Mouse (Mus musculus) spleen, adult 2 months (tissue): ENCODE measurements around the gene Skil. TPM values are rescaled to one million over a fixed set of nuclear protein-coding genes. Genes with fewer than 3 reads are reported as not detected.

Experiments used
- DNase-seq, 2 experiments: peaks; one replicate each; pipeline versions ENCODE4 v3.0.0 to v3.0.0-alpha.2; 2012 to 2021; ENCODE audit warnings: low spot score in 2 of 2, low read depth in 1 of 2
- H3K27ac ChIP-seq: fragments of 200-500 bp; 2 replicates; pipeline ENCODE4 v1.5.1; 2012; ENCODE audit warnings: low read length, inconsistent platforms; ENCODE audit not compliant: insufficient read depth
- H3K27me3 ChIP-seq: fragments of 200-500 bp; 2 replicates; pipeline ENCODE4 v1.6.1; 2012; ENCODE audit warnings: mild to moderate bottlenecking, moderate library complexity, low read length, inconsistent platforms; ENCODE audit not compliant: control insufficient read depth, insufficient read depth
- H3K36me3 ChIP-seq: fragments of 200-500 bp; 2 replicates; pipeline ENCODE4 v1.6.1; 2012; ENCODE audit warnings: mild to moderate bottlenecking, low read length, inconsistent platforms; ENCODE audit not compliant: control insufficient read depth, insufficient read depth
- H3K4me1 ChIP-seq: fragments of 200-500 bp; 2 replicates; pipeline ENCODE4 v1.6.1; 2011; ENCODE audit warnings: inconsistent platforms; ENCODE audit not compliant: control insufficient read depth, insufficient read depth, insufficient read length
- H3K4me3 ChIP-seq: fragments of 200-500 bp; 2 replicates; pipeline ENCODE4 v1.5.1; 2011; ENCODE audit warnings: mild to moderate bottlenecking, inconsistent platforms; ENCODE audit not compliant: insufficient read depth, insufficient read length; ENCODE audit errors: extremely low read depth
- CTCF ChIP-seq: fragments of 200-500 bp; IDR thresholded peaks from 2 replicates; pipeline ENCODE4 v1.5.1; 2011; ENCODE audit warnings: mild to moderate bottlenecking, inconsistent platforms; ENCODE audit not compliant: insufficient read depth, insufficient read length, insufficient replicate concordance; ENCODE audit errors: extremely low read depth
- POLR2A ChIP-seq: fragments of 200-500 bp; IDR thresholded peaks from 2 replicates; pipeline ENCODE4 v1.6.1; 2011; ENCODE audit warnings: low read depth, low read length, inconsistent platforms
- WGBS: fragments of 180-500 bp; shearing (Covaris S2); methylation state at CpG from one replicate; pipeline ENCODE4 v1.1.7; 2018; 5-methylcytosine and 5-hydroxymethylcytosine counted together
- polyA plus RNA-seq: library from polyadenylated mRNA; depleted of rRNA; stranded (reverse); fragments of >200 nt; gene quantifications from 2 replicates; pipeline ENCODE4 v1.2.3, GENCODE M21; 2012

Gene Skil
- polyA plus RNA-seq, 1 experiment: 4.7 TPM

GRCm38 (mm10) chr3:31068482-31068881, 26.4 kb upstream of the Skil start:
- H3K27me3 ChIP-seq: no peaks in the 10 kb centered on the region
- no peak for TF ChIP-seq POLR2A
- TF ChIP-seq CTCF: no peak
- no peak for DNase-seq
- H3K4me3 ChIP-seq: no peak overlapping the region
- H3K36me3 ChIP-seq: no peaks in the 10 kb centered on the region
- no peaks in the 10 kb centered on the region for H3K4me1 ChIP-seq
- no peak overlapping the region for H3K27ac ChIP-seq
- 80% methylated on average over 7 of the region's 7 CpGs for WGBS

DNA sequence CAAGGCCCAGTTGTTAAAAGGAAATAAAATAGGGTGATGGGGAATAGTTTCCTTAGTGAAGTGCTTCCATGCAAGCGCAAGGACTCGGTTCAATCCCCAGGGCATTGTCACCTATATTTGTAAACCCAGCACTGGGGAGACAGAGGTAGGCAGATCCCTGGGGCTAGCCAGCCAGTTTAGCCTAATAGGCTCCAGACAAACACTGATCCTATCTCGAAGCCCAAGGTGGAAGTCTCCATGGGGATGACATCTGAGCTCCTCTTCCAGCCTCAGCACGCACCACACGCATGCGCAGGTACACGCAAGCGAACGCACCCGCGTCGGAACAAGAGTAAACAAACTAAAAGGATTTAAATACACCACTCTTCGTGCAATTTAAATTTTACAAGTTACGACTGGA, 23.1 kb upstream of the Skil start:
- no peak for TF ChIP-seq CTCF
- no peak for TF ChIP-seq POLR2A
- no peak overlapping the region for H3K4me3 ChIP-seq
- DNase-seq: no peak
- no peak overlapping the region for H3K27ac ChIP-seq
- 86% methylated on average over 14 of the region's 14 CpGs for WGBS
- no peaks in the 10 kb centered on the region for H3K36me3 ChIP-seq
- H3K27me3 ChIP-seq: no peaks in the 10 kb centered on the region
- no peaks in the 10 kb centered on the region for H3K4me1 ChIP-seq

DNA sequence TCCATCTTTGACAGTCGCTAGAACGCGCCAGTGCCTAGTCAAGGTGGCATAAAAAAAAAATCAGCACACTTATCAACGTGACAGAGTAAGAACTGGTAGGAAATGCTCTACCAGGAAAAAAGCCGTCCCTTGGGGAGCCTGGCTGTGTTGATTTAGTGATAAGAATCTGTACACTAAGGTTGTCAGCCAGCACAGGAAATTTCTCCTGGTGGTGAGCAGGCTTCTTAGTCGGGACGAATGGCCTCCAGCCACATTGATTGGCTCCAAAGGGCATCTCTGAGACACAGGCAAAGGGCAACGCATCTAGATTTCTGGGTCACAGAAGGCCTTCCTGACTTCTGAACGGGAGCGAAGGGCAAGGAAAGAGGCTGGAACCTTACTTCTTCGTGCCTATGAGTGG, 19.1 kb upstream of the Skil start:
- WGBS: 67% methylated on average over 11 of the region's 11 CpGs
- no peaks in the 10 kb centered on the region for H3K27me3 ChIP-seq
- H3K27ac ChIP-seq: no peak overlapping the region
- DNase-seq: no peak
- no peaks in the 10 kb centered on the region for H3K4me1 ChIP-seq
- TF ChIP-seq POLR2A (no peak), CTCF (no peak)
- H3K36me3 ChIP-seq: no peaks in the 10 kb centered on the region
- H3K4me3 ChIP-seq: no peak overlapping the region

DNA sequence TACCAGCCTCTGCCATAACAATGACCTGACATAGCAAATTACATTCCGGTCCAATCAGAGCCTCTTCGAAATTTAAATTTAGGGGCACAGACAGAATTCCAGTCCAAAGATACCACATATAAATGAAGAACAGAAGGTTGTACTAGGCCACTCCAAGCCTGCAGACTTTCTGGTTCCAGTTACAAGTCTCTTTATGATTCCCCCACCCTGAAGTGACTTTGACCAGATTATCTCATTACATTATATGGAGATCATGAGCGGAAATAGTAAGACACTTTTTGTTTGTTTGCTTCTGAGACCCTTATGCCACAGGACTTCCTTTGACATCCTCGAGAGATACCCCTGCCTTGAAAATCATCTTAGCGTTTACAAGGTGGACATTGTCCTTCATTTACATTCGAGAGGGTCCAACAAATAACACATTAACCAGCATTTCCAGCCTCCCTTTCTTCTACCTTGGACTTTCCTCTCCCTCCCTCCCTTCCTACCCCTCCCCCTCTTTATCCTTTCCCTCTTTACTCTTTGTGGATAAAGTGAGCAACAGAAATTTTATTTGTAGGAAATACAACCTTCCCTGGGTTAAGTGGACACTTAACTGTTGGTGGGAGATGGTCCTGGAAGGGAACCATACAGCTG, 17.7 kb upstream of the Skil start:
- Histone ChIP-seq H3K4me3 (no peak overlapping the region), H3K27ac (no peak overlapping the region), H3K27me3 (no peaks in the 10 kb centered on the region), H3K4me1 (peaks cover under 1% of the 10 kb centered on the region; the same call in 1 of the 2 replicates), H3K36me3 (no peaks in the 10 kb centered on the region)
- 88% methylated on average over 6 of the region's 6 CpGs for WGBS
- DNase-seq: no peak
- TF ChIP-seq CTCF (no peak), POLR2A (no peak)

- Histone ChIP-seq H3K36me3 (no peaks in the 10 kb centered on the region), H3K27ac (no peak overlapping the region), H3K4me3 (no peak overlapping the region), H3K4me1 (peaks cover 15% of the 10 kb centered on the region), H3K27me3 (no peaks in the 10 kb centered on the region)
- 86% methylated on average over 10 of the region's 10 CpGs for WGBS
- TF ChIP-seq CTCF (no peak), POLR2A (no peak)
- no peak for DNase-seq
Observed at GRCm38 (mm10) chr3:31079450-31079849, 15.4 kb upstream of the Skil start.

- no peak for DNase-seq
- Histone ChIP-seq H3K4me3 (no peak overlapping the region), H3K27me3 (no peaks in the 10 kb centered on the region), H3K36me3 (no peaks in the 10 kb centered on the region), H3K4me1 (peaks cover 15% of the 10 kb centered on the region), H3K27ac (no peak overlapping the region)
- WGBS: 88% methylated on average over 10 of the region's 10 CpGs
- TF ChIP-seq CTCF (no peak), POLR2A (no peak)
Observed at GRCm38 (mm10) chr3:31080791-31081502, 13.9 kb upstream of the Skil start.
